Mouse (Mus musculus) gastrocnemius, adult 8-10 months (tissue): ENCODE results near the gene D17H6S53E. TPM values are rescaled to one million over a fixed set of nuclear protein-coding genes. Genes with fewer than 3 reads are reported as not detected.

Experiments used
- DNase-seq, 2 experiments: peaks; one replicate each; pipeline ENCODE4 v3.0.0; 2022; ENCODE audit warnings: low spot score in 2 of 2
- total RNA-seq, 4 experiments: library from RNA; stranded (reverse); gene quantifications; 2 replicates each; pipeline ENCODE4 v1.2.4; 2022

D17H6S53E gene
- total RNA-seq, 4 experiments from 2014 or later, result 13.6 to 22.6 (median 17.0) TPM

- no peak for DNase-seq
These were observed 4.9 kb downstream of the D17H6S53E start for GRCm38 (mm10) chr17:35131038-35131437.

- DNase-seq, result no peak
These were observed 5.5 kb downstream of the D17H6S53E start, which contains the start of gene Apom for GRCm38 (mm10) chr17:35131500-35132173. Gene Apom (minus strand): TSS chr17:35132050.

GRCm38 (mm10) chr17:35132174-35132560, 6.0 kb downstream of the D17H6S53E start:
- no peak for DNase-seq

GRCm38 (mm10) chr17:35133517-35133916, 7.3 kb downstream of the D17H6S53E start:
- DNase-seq, result no peak

- DNase-seq, result peak; percentile 93 to 94
These were observed 8.8 kb downstream of the D17H6S53E start, which contains the start of gene Bag6 for GRCm38 (mm10) chr17:35134801-35135590. Gene Bag6 (plus strand): TSS chr17:35135178.

GRCm38 (mm10) chr17:35135591-35136320, 9.6 kb downstream of the D17H6S53E start:
- DNase-seq, result no peak

- DNase-seq, result no peak
These were observed 13.1 kb downstream of the D17H6S53E start for GRCm38 (mm10) chr17:35139269-35139668.

- no peak for DNase-seq
These were observed 14.4 kb downstream of the D17H6S53E start for GRCm38 (mm10) chr17:35140490-35140996.

- no peak for DNase-seq
These were observed 15.8 kb downstream of the D17H6S53E start for GRCm38 (mm10) chr17:35141971-35142370.

- DNase-seq, result no peak
These were observed 20.0 kb downstream of the D17H6S53E start for GRCm38 (mm10) chr17:35146139-35146538.

GRCm38 (mm10) chr17:35147348-35147747, 21.2 kb downstream of the D17H6S53E start:
- DNase-seq, result no peak

GRCm38 (mm10) chr17:35147922-35148639, 21.9 kb downstream of the D17H6S53E start:
- no peak for DNase-seq

GRCm38 (mm10) chr17:35152121-35152520, 25.9 kb downstream of the D17H6S53E start:
- DNase-seq, result no peak

- no peak for DNase-seq
These were observed 26.9 kb downstream of the D17H6S53E start for GRCm38 (mm10) chr17:35153077-35153476.

- no peak for DNase-seq
These were observed 27.8 kb downstream of the D17H6S53E start for GRCm38 (mm10) chr17:35153931-35154330.

GRCm38 (mm10) chr17:35154616-35155015, 28.4 kb downstream of the D17H6S53E start:
- DNase-seq, result no peak

GRCm38 (mm10) chr17:35155451-35155850, 29.3 kb downstream of the D17H6S53E start:
- DNase-seq, result no peak

GRCm38 (mm10) chr17:35156461-35157200, 30.5 kb downstream of the D17H6S53E start:
- DNase-seq, result no peak

- DNase-seq, result no peak
These were observed 31.1 kb downstream of the D17H6S53E start for GRCm38 (mm10) chr17:35157254-35157653.

GRCm38 (mm10) chr17:35157661-35158175, 31.5 kb downstream of the D17H6S53E start:
- DNase-seq, result no peak
